Mouse (Mus musculus): ENCODE results near the gene Cpeb4.

DNA sequence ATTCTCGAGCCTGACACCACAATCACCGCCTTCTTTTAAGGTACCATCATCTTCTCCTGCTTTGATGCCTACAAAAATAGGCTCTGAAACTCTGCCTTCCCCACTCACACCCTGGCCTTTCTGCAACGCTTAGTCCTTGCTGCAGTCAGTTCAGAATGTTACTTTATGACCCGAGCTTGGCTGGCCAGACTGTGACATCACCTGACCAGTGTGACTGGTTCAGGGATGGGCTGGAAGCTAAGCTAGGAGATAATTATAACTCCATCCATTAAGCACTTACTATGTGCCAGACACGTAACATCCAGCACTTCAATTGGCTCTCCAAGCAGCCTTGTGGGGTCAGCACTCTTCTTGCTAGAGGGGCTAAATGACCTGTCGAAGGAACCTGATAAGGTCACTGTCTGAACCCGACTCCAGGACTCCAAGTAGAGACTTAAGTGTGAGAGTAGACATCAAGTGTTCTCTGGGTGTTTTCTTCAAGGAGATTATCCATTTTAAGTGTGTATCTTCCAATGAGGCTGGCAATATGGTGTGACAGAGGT lies 39.5 kb upstream of the Cpeb4 start:
- TF ChIP-seq CTCF (conservative IDR thresholded peaks at IDR 0.05 in 1 of 2, IDR thresholded peaks at IDR 0.05 in 1 of 2; ENCODE audit: low read depth in 2 of 2, low read length in 2 of 2) (no peak), RCOR1 (conservative IDR thresholded peaks at IDR 0.05; ENCODE audit: low read depth, low read length) (no peak), ZC3H11A (IDR thresholded peaks at IDR 0.05; ENCODE audit: low read depth, low read length) (no peak), UBTF (IDR thresholded peaks at IDR 0.05; ENCODE audit: low read depth, low read length) (no peak), GABPA (IDR thresholded peaks at IDR 0.05; ENCODE audit: insufficient replicate concordance, low read depth, low read length) (no peak), POLR2A (IDR thresholded peaks at IDR 0.05; ENCODE audit: low read depth, low read length) (no peak), MEF2A (IDR thresholded peaks at IDR 0.05; ENCODE audit: borderline replicate concordance, low read depth, low read length) (no peak), CHD2 (IDR thresholded peaks at IDR 0.05; ENCODE audit: low read length) (no peak), NELFE (IDR thresholded peaks at IDR 0.05; ENCODE audit: low read depth, low read length) (no peak), ZNF384 (IDR thresholded peaks at IDR 0.05; ENCODE audit: low read depth, low read length) (no peak), MAFK (IDR thresholded peaks at IDR 0.05; ENCODE audit: insufficient replicate concordance, low read length) (no peak), PAX5 (IDR thresholded peaks at IDR 0.05; ENCODE audit: low read length) (no peak), EP300 (IDR thresholded peaks at IDR 0.05; ENCODE audit: low read length) (no peak)
